Mouse (Mus musculus) lung, embryonic 14.5 days (tissue): ENCODE data around the gene Cdc45. TPM values are rescaled to one million over a fixed set of nuclear protein-coding genes. Genes with fewer than 3 reads are reported as not detected.

Experiments used
- ATAC-seq: fragments of 200-750 bp; cut with Nextera tagmentation; 2 replicates; pipeline ENCODE4 v1.8.0; 2017; ENCODE audit warnings: mild to moderate bottlenecking, moderate TSS enrichment, moderate library complexity; ENCODE audit not compliant: insufficient read depth
- DNase-seq: peaks from one replicate; pipeline ENCODE4 v3.0.0-alpha.2; 2015
- H3K27ac ChIP-seq: fragments of 300-500 bp; sonication (generic); 2 replicates; pipeline ENCODE4 v1.5.1; 2014; ENCODE audit warnings: low read depth, mild to moderate bottlenecking, moderate library complexity
- H3K27me3 ChIP-seq: fragments of 300-500 bp; sonication (generic); 2 replicates; pipeline ENCODE4 v1.6.1; 2014; ENCODE audit warnings: low read length, control low read depth; ENCODE audit not compliant: insufficient read depth
- H3K36me3 ChIP-seq: fragments of 300-500 bp; sonication (generic); 2 replicates; pipeline ENCODE4 v1.6.1; 2014; ENCODE audit warnings: control low read depth; ENCODE audit not compliant: insufficient read depth
- H3K4me1 ChIP-seq: fragments of 300-500 bp; sonication (generic); 2 replicates; pipeline ENCODE4 v1.6.1; 2014; ENCODE audit warnings: antibody characterized with exemption, control low read depth; ENCODE audit not compliant: insufficient read depth
- H3K4me2 ChIP-seq: fragments of 300-500 bp; sonication (generic); 2 replicates; pipeline ENCODE4 v1.6.1; 2014; ENCODE audit warnings: mild to moderate bottlenecking
- H3K4me3 ChIP-seq: fragments of 300-500 bp; sonication (generic); 2 replicates; pipeline ENCODE4 v1.5.1; 2014; ENCODE audit warnings: low read depth, low read length
- H3K9ac ChIP-seq: fragments of 300-500 bp; sonication (generic); 2 replicates; pipeline ENCODE4 v1.6.1; 2014
- H3K9me3 ChIP-seq: fragments of 300-500 bp; sonication (generic); 2 replicates; pipeline ENCODE4 v1.6.1; 2016; ENCODE audit warnings: low read depth, low read length, control low read depth
- CTCF ChIP-seq: IDR thresholded peaks from 2 replicates; pipeline ENCODE4 v1.5.1; 2016; ENCODE audit warnings: antibody characterized with exemption, low read depth
- WGBS: fragments of 180-500 bp; shearing (Covaris S2); extraction: QIAGEN DNeasy Blood & Tissue Kit; methylation state at CpG from one replicate; pipeline ENCODE4 v1.1.7; 2014; 5-methylcytosine and 5-hydroxymethylcytosine counted together
- polyA plus RNA-seq: library from polyadenylated mRNA; unstranded; fragments of >200 nt; fragmentation: Nextera tagmentation; extraction: Ambion mirVana; gene quantifications from 2 replicates; pipeline ENCODE4 v1.2.1, GENCODE M21; 2014

Gene Cdc45
- polyA plus RNA-seq, 1 experiment from 2014 or later, result 67.3 TPM

- Histone ChIP-seq H3K9me3 (no peaks in the 10 kb centered on the region), H3K4me1 (no peaks in the 10 kb centered on the region), H3K4me2 (peak overlapping the region; percentile 67), H3K4me3 (peak overlapping the region; percentile 45), H3K27me3 (peaks cover 43% of the 10 kb centered on the region), H3K27ac (peak overlapping the region; percentile 50; the same call in 1 of the 2 replicates), H3K9ac (peak overlapping the region; percentile 58), H3K36me3 (peaks cover 27% of the 10 kb centered on the region)
- DNase-seq (peak; percentile 37), ATAC-seq (peak; percentile 29; the same call in 1 of the 2 replicates)
- TF ChIP-seq CTCF, result 0 out of 2 replicates have a peak, but pooled peaks have one; percentile 9
- 3% methylated on average over 80 of the region's 80 CpGs for WGBS
Observed at GRCm38 (mm10) chr16:18777101-18778080, 34.4 kb downstream of the Cdc45 start.

DNA sequence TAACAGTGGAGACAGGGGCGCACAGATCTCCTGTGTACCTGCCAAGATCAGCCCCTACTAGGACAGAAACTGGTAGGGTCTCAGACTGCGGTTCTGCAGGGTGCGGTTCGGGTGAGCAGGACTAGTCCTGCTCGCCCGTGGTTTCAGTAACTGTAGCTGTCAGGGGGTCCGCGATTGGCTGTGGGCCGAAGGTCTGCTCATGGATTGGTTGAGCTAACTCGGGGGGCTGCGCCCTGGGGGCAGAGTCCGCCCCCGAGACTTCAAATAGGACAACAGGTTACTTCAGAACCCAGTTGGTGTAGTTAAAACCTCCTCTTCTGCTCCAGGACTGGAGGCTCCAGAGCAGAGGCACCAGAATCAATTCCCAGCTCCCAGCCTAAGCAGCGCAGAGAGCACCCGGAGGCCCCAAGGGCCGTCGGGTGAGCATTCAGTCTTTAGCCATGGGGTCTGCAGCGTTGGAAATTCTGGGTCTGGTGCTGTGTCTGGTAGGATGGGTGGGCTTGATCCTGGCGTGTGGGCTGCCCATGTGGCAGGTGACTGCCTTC, 35.2 kb downstream of the Cdc45 start, which contains the start of gene Cldn5:
Gene Cldn5, plus strand, starts transcription at position 292 of the 545 bp plus-strand sequence.
- TF ChIP-seq CTCF, result no peak
- H3K27me3 ChIP-seq, result peaks cover 43% of the 10 kb centered on the region
- peak; percentile 75; the same call in 1 of the 2 replicates for ATAC-seq
- WGBS, result 6% methylated on average over 19 of the region's 19 CpGs
- H3K27ac ChIP-seq, result peak within 1 kb of the TSS; percentile 50; the same call in 1 of the 2 replicates
- peaks cover 19% of the 10 kb centered on the region; the same call in 1 of the 2 replicates for H3K36me3 ChIP-seq
- peak within 1 kb of the TSS; percentile 58 for H3K9ac ChIP-seq
- peak within 1 kb of the TSS; percentile 67 for H3K4me2 ChIP-seq
- DNase-seq, result peak; percentile 73
- no peaks in the 10 kb centered on the region for H3K4me1 ChIP-seq
- H3K9me3 ChIP-seq, result no peaks in the 10 kb centered on the region
- H3K4me3 ChIP-seq, result peak within 1 kb of the TSS; percentile 45

- no peak for TF ChIP-seq CTCF
- H3K27ac ChIP-seq, result peak overlapping the region; percentile 43; the same call in 1 of the 2 replicates
- no peak; the same call in 1 of the 2 replicates for ATAC-seq
- H3K36me3 ChIP-seq, result 0 out of 2 replicates have a peak, but pooled peaks cover 12% of the 10 kb centered on the region
- no peak overlapping the region for H3K9ac ChIP-seq
- peak overlapping the region; percentile 45 for H3K4me3 ChIP-seq
- H3K4me1 ChIP-seq, result no peaks in the 10 kb centered on the region
- peak overlapping the region; percentile 67 for H3K4me2 ChIP-seq
- peaks cover 43% of the 10 kb centered on the region for H3K27me3 ChIP-seq
- DNase-seq, result peak; percentile 65
- WGBS, result 43% methylated on average over 18 of the region's 18 CpGs
- H3K9me3 ChIP-seq, result no peaks in the 10 kb centered on the region
Observed at GRCm38 (mm10) chr16:18775621-18776555, 35.9 kb downstream of the Cdc45 start.

GRCm38 (mm10) chr16:18773936-18774335, 37.9 kb downstream of the Cdc45 start:
- ATAC-seq, result no peak
- WGBS, result 22% methylated on average over 2 of the region's 2 CpGs
- Histone ChIP-seq H3K9me3 (no peaks in the 10 kb centered on the region), H3K36me3 (no peaks in the 10 kb centered on the region), H3K27ac (no peak overlapping the region; the same call in 1 of the 2 replicates), H3K4me3 (no peak overlapping the region), H3K4me2 (no peak overlapping the region), H3K4me1 (no peaks in the 10 kb centered on the region), H3K27me3 (peaks cover 41% of the 10 kb centered on the region), H3K9ac (no peak overlapping the region)
- TF ChIP-seq CTCF, result no peak
- DNase-seq, result peak; percentile 45

DNA sequence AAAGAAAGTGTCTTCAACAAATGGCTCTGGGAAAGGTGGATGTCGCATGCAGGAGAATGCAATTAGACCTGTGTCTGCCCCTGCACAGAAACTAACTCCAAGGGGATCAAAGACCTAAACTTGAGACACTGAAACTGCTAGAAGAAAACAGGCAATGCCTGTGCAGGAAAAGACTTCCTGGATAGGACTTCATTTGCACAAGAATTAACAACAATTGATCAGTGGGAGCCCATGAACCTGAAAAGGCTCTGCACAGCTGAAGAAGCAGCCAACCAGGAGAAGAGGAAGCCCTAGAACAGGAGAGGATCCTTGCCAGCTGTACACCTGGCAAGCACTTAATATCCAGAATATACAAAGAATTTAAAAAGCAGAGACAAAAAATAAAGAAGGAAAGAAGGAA, 42.3 kb downstream of the Cdc45 start:
- WGBS, result 64% methylated on average over 1 of the region's 1 CpGs
- Histone ChIP-seq H3K9ac (no peak overlapping the region), H3K4me3 (no peak overlapping the region), H3K36me3 (no peaks in the 10 kb centered on the region), H3K9me3 (no peaks in the 10 kb centered on the region), H3K27me3 (no peaks in the 10 kb centered on the region), H3K4me1 (no peaks in the 10 kb centered on the region), H3K27ac (no peak overlapping the region), H3K4me2 (no peak overlapping the region)
- ATAC-seq (no peak), DNase-seq (no peak)
- no peak for TF ChIP-seq CTCF

DNA sequence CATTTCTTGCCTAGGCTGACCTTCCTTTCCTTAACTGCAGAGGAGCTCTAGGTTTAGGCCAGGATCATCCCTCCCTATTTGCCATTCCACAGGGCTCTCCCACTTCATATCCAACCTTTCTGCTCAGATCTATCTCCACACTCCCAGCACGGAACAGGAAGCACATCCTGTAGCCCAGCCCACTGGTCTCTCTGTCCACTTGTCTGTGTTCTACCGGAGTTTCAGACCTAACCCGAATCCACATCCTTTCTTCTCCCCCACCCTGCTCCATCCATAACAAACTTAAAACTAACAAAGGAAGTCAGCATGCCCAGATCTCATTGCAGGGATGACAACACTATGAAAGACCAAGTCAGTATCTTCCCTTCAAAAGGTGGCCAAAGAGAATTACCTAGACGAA, 45.4 kb downstream of the Cdc45 start:
- ATAC-seq, result no peak
- H3K4me3 ChIP-seq, result no peak overlapping the region
- H3K9ac ChIP-seq, result no peak overlapping the region
- H3K36me3 ChIP-seq, result no peaks in the 10 kb centered on the region
- no peaks in the 10 kb centered on the region for H3K27me3 ChIP-seq
- no peaks in the 10 kb centered on the region for H3K4me1 ChIP-seq
- H3K9me3 ChIP-seq, result no peaks in the 10 kb centered on the region
- no peak overlapping the region for H3K27ac ChIP-seq
- no peak overlapping the region for H3K4me2 ChIP-seq
- TF ChIP-seq CTCF, result no peak
- WGBS, result 70% methylated on average over 4 of the region's 4 CpGs
- no peak for DNase-seq
